8 mouse cellular contexts compared by ENCODE assay signal in the genomic region with DNA sequence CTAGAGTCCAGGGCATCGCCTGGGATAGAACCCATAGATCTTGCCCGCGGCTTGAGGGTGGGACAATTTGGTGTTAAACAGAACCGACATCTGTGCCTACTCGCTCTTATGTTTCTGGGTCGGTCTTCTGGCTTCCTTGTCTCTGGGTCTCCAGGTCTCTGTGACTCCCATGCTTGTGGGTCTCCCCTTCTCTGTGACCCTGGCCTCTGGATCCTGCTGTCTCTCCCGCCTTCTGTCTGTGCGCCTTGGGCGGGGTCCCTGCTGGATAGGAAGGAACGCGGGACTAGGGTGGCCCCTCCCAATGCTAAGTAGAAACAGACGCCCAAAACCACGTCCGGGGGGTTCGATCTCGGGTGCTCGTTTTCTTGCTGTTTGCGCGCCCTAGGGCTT. TPM values are rescaled to one million over a fixed set of nuclear protein-coding genes. Genes with fewer than 3 reads are reported as not detected.
DNase-seq lines count a peak whose midpoint lies in the region; ATAC-seq lines count a peak whose summit lies in the region.

No protein-coding gene starts in this region.

- WGBS in intestine, embryonic 14.5 days, result 24% methylated on average over 19 of the region's 19 CpGs

- peak overlapping the region; percentile 90 for H3K4me2 ChIP-seq in intestine, embryonic 14.5 days (ENCODE audit: low read length)

- ATAC-seq in intestine, embryonic 14.5 days (replicated peaks; ENCODE audit: low FRiP score, low TSS enrichment, low read depth), result no peak

- H3K4me1 ChIP-seq in intestine, embryonic 14.5 days (replicated peaks; ENCODE audit: control insufficient read depth, insufficient read depth, low read length), result peaks cover 25% of the 10 kb centered on the region

- no peak overlapping the region for H3K27ac ChIP-seq in intestine, embryonic 14.5 days (ENCODE audit: low read depth)

- DNase-seq in spleen, postnatal 36 days (ENCODE audit: low spot score in 2 of 2), result peak; percentile 57 to 65
- no peak for DNase-seq in spleen, postnatal 4 days (ENCODE audit: low spot score in 2 of 2)
- peak; percentile 40 for DNase-seq in gastrocnemius, postnatal 10 days
- no peak for DNase-seq in intestine, embryonic 14.5 days (ENCODE audit: low spot score)
- DNase-seq in lung, postnatal 10 days, result peak; percentile 72
- DNase-seq in thymus, postnatal 0 days (ENCODE audit: low spot score), result peak; percentile 72
- no peak for DNase-seq in layer of hippocampus, postnatal 36 days
- DNase-seq in left cerebral cortex, postnatal 4 days, result no peak

- no peaks in the 10 kb centered on the region for H3K9me3 ChIP-seq in intestine, embryonic 14.5 days (ENCODE audit: control insufficient read depth, low read length)

- intact Hi-C loops in left cerebral cortex, postnatal 4 days (cut with DNase I), result no loop called here

- H3K4me3 ChIP-seq in intestine, embryonic 14.5 days (ENCODE audit: low read depth, low read length), result peak overlapping the region; percentile 46

- H3K36me3 ChIP-seq in intestine, embryonic 14.5 days (ENCODE audit: control insufficient read depth, insufficient read depth, low read length), result no peaks in the 10 kb centered on the region

- peak overlapping the region; percentile 42 for H3K9ac ChIP-seq in intestine, embryonic 14.5 days (ENCODE audit: low read length)

- H3K27me3 ChIP-seq in intestine, embryonic 14.5 days (replicated peaks; ENCODE audit: control insufficient read depth, insufficient read depth, low read length), result peaks cover 14% of the 10 kb centered on the region

RNA-seq across cellular contexts. Expression of gene Tedc1, which starts 4.0 kb away (rescaled TPM):
- 1 to 10 TPM; 2.0 to 2.5 TPM for total RNA-seq in gastrocnemius, postnatal 10 days (2021)
- 24.2 and 27.9 TPM in 2 replicates for polyA plus RNA-seq in intestine, embryonic 14.5 days (2014; fragmentation: Nextera tagmentation; extraction: Ambion mirVana)
- 49.4 and 71.1 TPM in 2 replicates for polyA plus RNA-seq in thymus, postnatal 0 days (2015; fragmentation: Nextera tagmentation; extraction: Ambion mirVana)
- total RNA-seq in layer of hippocampus, postnatal 36 days (2021), result 1 to 10 TPM in 1 of 2 experiments, under 1 TPM in 1; 0.82 to 1.5 TPM
- 1 to 10 TPM; 5.6 to 5.7 TPM for total RNA-seq in left cerebral cortex, postnatal 4 days (2021)

RNA-seq across cellular contexts. Expression of gene Crip1, which starts 6.2 kb away (rescaled TPM):
- 100 to 1,000 TPM; 143 to 189 TPM for total RNA-seq in gastrocnemius, postnatal 10 days (2021)
- polyA plus RNA-seq in intestine, embryonic 14.5 days (2014; fragmentation: Nextera tagmentation; extraction: Ambion mirVana), result 266 and 312 TPM in 2 replicates
- 2,725 and 3,094 TPM in 2 replicates for polyA plus RNA-seq in thymus, postnatal 0 days (2015; fragmentation: Nextera tagmentation; extraction: Ambion mirVana)
- total RNA-seq in layer of hippocampus, postnatal 36 days (2021), result 10 to 100 TPM in 1 of 2 experiments, 1 to 10 TPM in 1; 8.9 to 12.6 TPM
- 10 to 100 TPM; 14.9 to 16.3 TPM for total RNA-seq in left cerebral cortex, postnatal 4 days (2021)

RNA-seq across cellular contexts. Expression of gene Crip2, which starts 12.2 kb away (rescaled TPM):
- 100 to 1,000 TPM in 1 of 2 experiments, 10 to 100 TPM in 1; 94.0 to 102 TPM for total RNA-seq in gastrocnemius, postnatal 10 days (2021)
- polyA plus RNA-seq in intestine, embryonic 14.5 days (2014; fragmentation: Nextera tagmentation; extraction: Ambion mirVana), result 124 and 129 TPM in 2 replicates
- polyA plus RNA-seq in thymus, postnatal 0 days (2015; fragmentation: Nextera tagmentation; extraction: Ambion mirVana), result 113 and 122 TPM in 2 replicates
- total RNA-seq in layer of hippocampus, postnatal 36 days (2021), result 10 to 100 TPM; 93.0 to 95.4 TPM
- total RNA-seq in left cerebral cortex, postnatal 4 days (2021), result 100 to 1,000 TPM; 306 to 334 TPM

RNA-seq across cellular contexts. Expression of gene Tmem121, which starts 33.5 kb away (rescaled TPM):
- 1 to 10 TPM in 1 of 2 experiments, under 1 TPM in 1; 0.85 to 1.5 TPM for total RNA-seq in gastrocnemius, postnatal 10 days (2021)
- 6.6 and 7.6 TPM in 2 replicates for polyA plus RNA-seq in intestine, embryonic 14.5 days (2014; fragmentation: Nextera tagmentation; extraction: Ambion mirVana)
- 35.5 and 37.2 TPM in 2 replicates for polyA plus RNA-seq in thymus, postnatal 0 days (2015; fragmentation: Nextera tagmentation; extraction: Ambion mirVana)
- total RNA-seq in layer of hippocampus, postnatal 36 days (2021), result 10 to 100 TPM; 20.5 to 23.8 TPM
- 10 to 100 TPM; 37.8 to 40.0 TPM for total RNA-seq in left cerebral cortex, postnatal 4 days (2021)

RNA-seq across cellular contexts. Expression of gene Mta1, which starts 54.2 kb away (rescaled TPM):
- 10 to 100 TPM; 46.0 to 52.0 TPM for total RNA-seq in gastrocnemius, postnatal 10 days (2021)
- 17.6 and 21.3 TPM in 2 replicates for polyA plus RNA-seq in intestine, embryonic 14.5 days (2014; fragmentation: Nextera tagmentation; extraction: Ambion mirVana)
- polyA plus RNA-seq in thymus, postnatal 0 days (2015; fragmentation: Nextera tagmentation; extraction: Ambion mirVana), result 11.7 and 13.6 TPM in 2 replicates
- 10 to 100 TPM; 69.1 to 77.8 TPM for total RNA-seq in layer of hippocampus, postnatal 36 days (2021)
- 100 to 1,000 TPM; 103 to 105 TPM for total RNA-seq in left cerebral cortex, postnatal 4 days (2021)

Comparison
In these comparisons a context has a peak if more than half of its experiments do, and no peak if none do; other contexts are left out.
1. DNase-seq: peak in spleen, postnatal 36 days (2 of 2), gastrocnemius, postnatal 10 days (single experiment), lung, postnatal 10 days (single experiment) and thymus, postnatal 0 days (single experiment); none in spleen, postnatal 4 days (0 of 2), intestine, embryonic 14.5 days (single experiment), layer of hippocampus, postnatal 36 days (0 of 2) and left cerebral cortex, postnatal 4 days (single experiment).
2. RNA of gene Crip1, which starts 6.2 kb away (total RNA-seq): 143 to 189 TPM in gastrocnemius, postnatal 10 days; 14.9 to 16.3 TPM in left cerebral cortex, postnatal 4 days and 8.9 to 12.6 TPM in layer of hippocampus, postnatal 36 days; every median in the first group is over 4 times any median in the second.